Mouse (Mus musculus) liver, embryonic 13.5 days (tissue): ENCODE results near the gene Tcea3. TPM values are rescaled to one million over a fixed set of nuclear protein-coding genes. Genes with fewer than 3 reads are reported as not detected.

Experiments
- polyA plus RNA-seq: library from polyadenylated mRNA; unstranded; fragments of >200 nt; fragmentation: Nextera tagmentation; extraction: Ambion mirVana; gene quantifications from 2 replicates; pipeline ENCODE4 v1.2.1, GENCODE M21; 2015

Tcea3 gene
- polyA plus RNA-seq, 1 experiment from 2014 or later, result 12.9 TPM

Other genes with a start within 250 kb of the Tcea3 start
- gene Eloa, start 226.0 kb upstream of the Tcea3 start, polyA plus RNA-seq, result 27.7 and 35.1 TPM in 2 replicates
- gene Rpl11, start 194.3 kb upstream of the Tcea3 start, polyA plus RNA-seq, result 341 and 377 TPM in 2 replicates
- 48.1 and 51.3 TPM in 2 replicates for gene Id3, start 104.2 kb upstream of the Tcea3 start, polyA plus RNA-seq
- gene E2f2, start 75.3 kb upstream of the Tcea3 start, polyA plus RNA-seq, result 64.7 and 72.1 TPM in 2 replicates
- 1.1 and 1.4 TPM in 2 replicates for gene Asap3, start 41.4 kb upstream of the Tcea3 start, polyA plus RNA-seq
- 2.6 and 3.6 TPM in 2 replicates for gene Zfp46, start 37.0 kb downstream of the Tcea3 start, polyA plus RNA-seq
- gene Hnrnpr, start 63.2 kb downstream of the Tcea3 start, polyA plus RNA-seq, result 68.5 and 73.1 TPM in 2 replicates
- gene Htr1d, start 175.8 kb downstream of the Tcea3 start, polyA plus RNA-seq, result 0.15 TPM in 1 of 2 replicates, not detected in the other
- 0.06 TPM in 1 of 2 replicates, not detected in the other for gene 6030445D17Rik, start 214.5 kb downstream of the Tcea3 start, polyA plus RNA-seq
- gene Luzp1, start 222.0 kb downstream of the Tcea3 start, polyA plus RNA-seq, result 17.3 and 19.3 TPM in 2 replicates